Mouse (Mus musculus) megakaryocyte, embryonic 14.5 days (primary cell): ENCODE measurements at regions not wholly inside any gene's neighbourhood (a gene's known extent, or its start where the extent isn't known, plus 50 kb on each side); places are given as distances from the start of the nearest gene placed in this dataset.

Experiments
- FLI1 ChIP-seq: IDR thresholded peaks from 2 replicates; pipeline ENCODE4 v1.6.1; 2012; ENCODE audit warnings: low read length, inconsistent platforms, mixed read lengths
- GATA1 ChIP-seq: IDR thresholded peaks from 3 replicates; pipeline ENCODE4 v1.6.1; 2012; ENCODE audit warnings: mixed read lengths, low read length, inconsistent platforms, borderline replicate concordance

GRCm38 (mm10) chr17:64941555-64941954 is 105.7 kb upstream of the 4930583I09Rik start:
- no peak for TF ChIP-seq FLI1
- no peak for TF ChIP-seq GATA1
